Mouse (Mus musculus) heart, adult 2 months (tissue): Measurements from ENCODE around the gene Rtn2.

ENCODE experiments used
- CTCF ChIP-seq: fragments of 200-600 bp; IDR thresholded peaks from 2 replicates; pipeline ENCODE4 v1.8.1; 2022; ENCODE audit warnings: antibody characterized with exemption, mild to moderate bottlenecking, moderate library complexity
- EP300 ChIP-seq: fragments of 200-500 bp; IDR thresholded peaks from 2 replicates; pipeline ENCODE4 v1.6.1; 2011; ENCODE audit warnings: low read depth, low read length, control low read depth; ENCODE audit not compliant: insufficient read depth
- POLR2A ChIP-seq: fragments of 200-500 bp; IDR thresholded peaks from 2 replicates; pipeline ENCODE4 v1.6.1; 2011; ENCODE audit warnings: mild to moderate bottlenecking, low read depth, low read length, control low read depth; ENCODE audit not compliant: insufficient read depth

GRCm38 (mm10) chr7:19297794-19298193 is 15.4 kb downstream of the Rtn2 start:
- TF ChIP-seq POLR2A: no peak
- TF ChIP-seq CTCF: no peak
- no peak for TF ChIP-seq EP300
